Mouse (Mus musculus) MEL (cell line): ENCODE measurements at regions not wholly inside any gene's neighbourhood (a gene's known extent, or its start where the extent isn't known, plus 50 kb on each side); places are given as distances from the start of the nearest gene placed in this dataset.

Experiments
- DNase-seq: peaks from one replicate; pipeline ENCODE4 v3.0.0; 2011; ENCODE audit warnings: low read depth, low spot score
- H3K27ac ChIP-seq: 2 replicates; pipeline ENCODE4 v1.5.1; 2012; ENCODE audit warnings: low read depth, mild to moderate bottlenecking, control low read depth, low read length, moderate library complexity; ENCODE audit not compliant: control insufficient read depth
- H3K27me3 ChIP-seq, 2 experiments: fragments of 150-350 bp in 1 of 2; sonication (generic) in 1 of 2; 2 replicates each; pipeline ENCODE4 v1.6.1; 2012; ENCODE audit warnings: low read length in 2 of 2, mild to moderate bottlenecking in 2 of 2, improper control_type of control experiment in 1 of 2, moderate library complexity in 1 of 2; ENCODE audit not compliant: insufficient read depth in 2 of 2, control insufficient read depth in 1 of 2
- H3K36me3 ChIP-seq, 2 experiments: 2 replicates each; pipeline ENCODE4 v1.6.1; 2012 to 2014; ENCODE audit warnings: low read length in 2 of 2, improper control_type of control experiment in 1 of 2, inconsistent platforms in 1 of 2, mild to moderate bottlenecking in 1 of 2; ENCODE audit not compliant: insufficient read depth in 2 of 2, control insufficient read depth in 1 of 2
- H3K4me1 ChIP-seq, 2 experiments: fragments of 150-350 bp in 1 of 2; sonication (generic) in 1 of 2; 2 replicates each; pipeline ENCODE4 v1.6.1; 2012; ENCODE audit warnings: low read length in 2 of 2, improper control_type of control experiment in 1 of 2, mild to moderate bottlenecking in 1 of 2; ENCODE audit not compliant: insufficient read depth in 2 of 2, control insufficient read depth in 1 of 2
- H3K4me3 ChIP-seq, 2 experiments: fragments of 150-350 bp in 1 of 2; sonication (generic) in 1 of 2; 2 replicates each; pipeline ENCODE4 v1.5.1; 2012; ENCODE audit warnings: low read depth in 2 of 2, low read length in 2 of 2, mild to moderate bottlenecking in 2 of 2, moderate library complexity in 2 of 2, control low read depth in 1 of 2, improper control_type of control experiment in 1 of 2; ENCODE audit not compliant: control insufficient read depth in 1 of 2, insufficient read depth in 1 of 2
- H3K79me2 ChIP-seq: 2 replicates; pipeline ENCODE4 v1.6.1; 2012; ENCODE audit warnings: mild to moderate bottlenecking, low read length, moderate library complexity; ENCODE audit not compliant: control insufficient read depth, poor library complexity, insufficient read depth
- H3K9ac ChIP-seq: 2 replicates; pipeline ENCODE4 v1.6.1; 2012; ENCODE audit warnings: low read depth, mild to moderate bottlenecking, control low read depth, low read length, moderate library complexity; ENCODE audit not compliant: control insufficient read depth, poor library complexity, severe bottlenecking
- H3K9me3 ChIP-seq: fragments of 150-350 bp; sonication (generic); replicated peaks from 2 replicates; pipeline ENCODE4 v1.6.1; 2012; ENCODE audit warnings: mild to moderate bottlenecking, low read length, improper control_type of control experiment, moderate library complexity; ENCODE audit not compliant: insufficient read depth
- CHD1 ChIP-seq: IDR thresholded peaks from 2 replicates; pipeline ENCODE4 v1.6.1; 2012; ENCODE audit warnings: low read depth, mild to moderate bottlenecking, inconsistent platforms, low read length, improper control_type of control experiment
- E2F4 ChIP-seq: IDR thresholded peaks from 2 replicates; pipeline ENCODE4 v1.6.1; 2011; ENCODE audit warnings: low read depth, low read length, improper control_type of control experiment, borderline replicate concordance
- GABPA ChIP-seq: IDR thresholded peaks from 2 replicates; pipeline ENCODE4 v1.6.1; 2012; ENCODE audit warnings: low read depth, mild to moderate bottlenecking, inconsistent platforms, low read length, improper control_type of control experiment, moderate library complexity
- HCFC1 ChIP-seq: IDR thresholded peaks from 2 replicates; pipeline ENCODE4 v1.6.1; 2012; ENCODE audit warnings: low read depth, mild to moderate bottlenecking, inconsistent platforms, low read length, improper control_type of control experiment, moderate library complexity
- JUND ChIP-seq: IDR thresholded peaks from 2 replicates; pipeline ENCODE4 v1.6.1; 2011; ENCODE audit warnings: low read depth, mild to moderate bottlenecking, improper control_type of control experiment, low read length
- MAFK ChIP-seq: IDR thresholded peaks from 2 replicates; pipeline ENCODE4 v1.6.1; 2011; ENCODE audit warnings: low read depth, mild to moderate bottlenecking, low read length, improper control_type of control experiment, borderline replicate concordance
- MXI1 ChIP-seq: IDR thresholded peaks from 2 replicates; pipeline ENCODE4 v1.6.1; 2011; ENCODE audit warnings: mild to moderate bottlenecking, low read depth, low read length, improper control_type of control experiment
- MYB ChIP-seq: IDR thresholded peaks from 2 replicates; pipeline ENCODE4 v1.6.1; 2011; ENCODE audit warnings: mild to moderate bottlenecking, low read depth, low read length, improper control_type of control experiment
- MYC ChIP-seq: IDR thresholded peaks from 2 replicates; pipeline ENCODE4 v1.6.1; 2011; ENCODE audit warnings: low read depth, mild to moderate bottlenecking, low read length, improper control_type of control experiment, moderate library complexity
- NELFE ChIP-seq: IDR thresholded peaks from 2 replicates; pipeline ENCODE4 v1.6.1; 2011; ENCODE audit warnings: low read depth, low read length, improper control_type of control experiment
- NRF1 ChIP-seq: IDR thresholded peaks from 2 replicates; pipeline ENCODE4 v1.6.1; 2014; ENCODE audit warnings: low read depth, mild to moderate bottlenecking, inconsistent platforms, low read length, improper control_type of control experiment, moderate library complexity; ENCODE audit not compliant: poor library complexity, insufficient read depth, severe bottlenecking
- POLR2A ChIP-seq, 2 experiments: IDR thresholded peaks; 2 replicates each; pipeline ENCODE4 v1.6.1; 2011 to 2012; ENCODE audit warnings: low read length in 2 of 2, mild to moderate bottlenecking in 2 of 2, control low read depth in 1 of 2, improper control_type of control experiment in 1 of 2, low read depth in 1 of 2, moderate library complexity in 1 of 2; ENCODE audit not compliant: control insufficient read depth in 1 of 2, insufficient read depth in 1 of 2, poor library complexity in 1 of 2
- POLR2AphosphoS5 ChIP-seq: IDR thresholded peaks from 2 replicates; pipeline ENCODE4 v1.6.1; 2012; ENCODE audit warnings: low read depth, borderline replicate concordance, mild to moderate bottlenecking, inconsistent platforms, low read length, moderate library complexity, mixed read lengths
- RAD21 ChIP-seq: IDR thresholded peaks from 2 replicates; pipeline ENCODE4 v1.6.1; 2011; ENCODE audit warnings: mild to moderate bottlenecking, low read depth, low read length, improper control_type of control experiment
- RCOR1 ChIP-seq: IDR thresholded peaks from 2 replicates; pipeline ENCODE4 v1.6.1; 2012; ENCODE audit warnings: low read depth, mild to moderate bottlenecking, inconsistent platforms, low read length, improper control_type of control experiment
- TAL1 ChIP-seq: IDR thresholded peaks from 2 replicates; pipeline ENCODE4 v1.6.1; 2012; ENCODE audit warnings: mild to moderate bottlenecking, inconsistent platforms, low read length, moderate library complexity, mixed read lengths
- TCF12 ChIP-seq: IDR thresholded peaks from 2 replicates; pipeline ENCODE4 v1.6.1; 2014; ENCODE audit warnings: low read depth, mild to moderate bottlenecking, inconsistent platforms, low read length, improper control_type of control experiment, moderate library complexity
- UBTF ChIP-seq: IDR thresholded peaks from 2 replicates; pipeline ENCODE4 v1.6.1; 2012; ENCODE audit warnings: low read depth, mild to moderate bottlenecking, inconsistent platforms, low read length, improper control_type of control experiment, moderate library complexity, borderline replicate concordance; ENCODE audit not compliant: insufficient read depth
- ZC3H11A ChIP-seq: IDR thresholded peaks from 2 replicates; pipeline ENCODE4 v1.6.1; 2012; ENCODE audit warnings: low read depth, mild to moderate bottlenecking, inconsistent platforms, low read length, improper control_type of control experiment
- ZNF384 ChIP-seq: IDR thresholded peaks from 2 replicates; pipeline ENCODE4 v1.6.1; 2012; ENCODE audit warnings: low read depth, mild to moderate bottlenecking, inconsistent platforms, low read length, improper control_type of control experiment

GRCm38 (mm10) chr17:49219512-49220197 lies 208.5 kb upstream of the Mocs1 start:
- Histone ChIP-seq H3K4me1 (no peaks in the 10 kb centered on the region), H3K27ac (no peak overlapping the region), H3K36me3 (no peaks in the 10 kb centered on the region), H3K79me2 (no peaks in the 10 kb centered on the region), H3K4me3 (no peak overlapping the region), H3K27me3 (no peaks in the 10 kb centered on the region), H3K9me3 (no peaks in the 10 kb centered on the region), H3K9ac (no peak overlapping the region)
- TF ChIP-seq NRF1, result no peak
- no peak for TF ChIP-seq MXI1
- no peak for TF ChIP-seq ZNF384
- TF ChIP-seq E2F4, result no peak
- TF ChIP-seq HCFC1, result no peak
- TF ChIP-seq NELFE, result no peak
- TF ChIP-seq MYB, result no peak
- no peak for TF ChIP-seq JUND
- no peak for TF ChIP-seq UBTF
- TF ChIP-seq RCOR1, result no peak
- TF ChIP-seq TAL1, result no peak
- no peak for TF ChIP-seq TCF12
- DNase-seq, result no peak

GRCm38 (mm10) chr17:49223212-49223611 lies 204.9 kb upstream of the Mocs1 start:
- no peak for DNase-seq
- Histone ChIP-seq H3K4me3 (no peak overlapping the region), H3K36me3 (no peaks in the 10 kb centered on the region), H3K9ac (no peak overlapping the region), H3K4me1 (no peaks in the 10 kb centered on the region), H3K27ac (no peak overlapping the region), H3K27me3 (no peaks in the 10 kb centered on the region), H3K79me2 (no peaks in the 10 kb centered on the region), H3K9me3 (no peaks in the 10 kb centered on the region)
- TF ChIP-seq POLR2AphosphoS5 (no peak), RAD21 (no peak), JUND (no peak), MYC (no peak), CHD1 (no peak), POLR2A (IDR thresholded peaks at IDR 0.05; ENCODE audit: control insufficient read depth in 1 of 2, insufficient read depth in 1 of 2, low read depth in 1 of 2, low read length in 2 of 2, poor library complexity in 1 of 2) (no peak), GABPA (no peak), TCF12 (no peak), MAFK (no peak), ZC3H11A (no peak), MXI1 (no peak)
